Mouse (Mus musculus): ENCODE data around the gene Med12l.

- TF ChIP-seq CTCF (IDR thresholded peaks at IDR 0.05; ENCODE audit: low read depth): no peak
- TF ChIP-seq EP300 (IDR thresholded peaks at IDR 0.05; ENCODE audit: low read depth): no peak
Measured at GRCm38 (mm10) chr3:58990556-58990955, 15.1 kb upstream of the Med12l start.
